Mouse (Mus musculus): ENCODE data around the gene Klf2.

DNA sequence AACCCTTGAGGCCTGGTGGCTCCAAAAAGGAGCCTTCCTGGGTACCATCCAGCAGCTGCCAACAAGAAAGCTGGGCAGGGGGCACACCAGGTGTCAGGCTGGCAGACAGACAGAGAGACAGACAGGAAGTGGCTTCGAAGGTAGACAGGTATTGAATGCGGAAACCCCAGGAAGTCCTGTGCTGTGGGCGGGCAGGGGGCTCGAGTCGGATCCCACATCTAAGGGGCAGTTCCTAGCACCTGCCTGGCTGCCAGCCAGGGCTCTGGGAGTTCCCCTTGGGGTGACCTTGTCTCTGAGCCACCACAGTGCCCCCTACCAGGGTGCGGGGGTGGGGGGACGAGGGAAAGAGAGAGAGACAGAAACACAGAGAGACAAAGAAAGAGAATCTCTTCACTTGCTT is 39.7 kb upstream of the Klf2 start:
- TF ChIP-seq CTCF (IDR thresholded peaks at IDR 0.05; ENCODE audit: low read depth, low read length) (no peak), GATA1 (IDR thresholded peaks at IDR 0.05; ENCODE audit: borderline replicate concordance, low read length) (no peak), TAL1 (conservative IDR thresholded peaks at IDR 0.05; ENCODE audit: low read depth, low read length) (no peak)

Measured in G1E (cell line).